Mouse (Mus musculus): ENCODE measurements at regions not wholly inside any gene's neighbourhood (a gene's known extent, or its start where the extent isn't known, plus 50 kb on each side); places are given as distances from the start of the nearest gene placed in this dataset.

- TF ChIP-seq HCFC1 (IDR thresholded peaks at IDR 0.05; ENCODE audit: borderline replicate concordance, insufficient read depth, low read length) = no peak
- no peak for TF ChIP-seq MAFK (IDR thresholded peaks at IDR 0.05; ENCODE audit: insufficient read depth, low read depth, low read length)
- no peak for TF ChIP-seq ZNF384 (IDR thresholded peaks at IDR 0.05; ENCODE audit: low read depth, low read length)
- no peak for TF ChIP-seq CHD2 (IDR thresholded peaks at IDR 0.05; ENCODE audit: low read depth, low read length)
Observed at GRCm38 (mm10) chr2:147498731-147499130, 137.0 kb downstream of the Pax1 start.
